Mouse (Mus musculus): Measurements from ENCODE around the gene Coro2b.

Gene Coro2b

GRCm38 (mm10) chr9:62437446-62437845, 99.4 kb downstream of the Coro2b start:
- no peak for DNase-seq

GRCm38 (mm10) chr9:62435613-62436318, 101.1 kb downstream of the Coro2b start:
- DNase-seq = peak; percentile 79 to 93

DNA sequence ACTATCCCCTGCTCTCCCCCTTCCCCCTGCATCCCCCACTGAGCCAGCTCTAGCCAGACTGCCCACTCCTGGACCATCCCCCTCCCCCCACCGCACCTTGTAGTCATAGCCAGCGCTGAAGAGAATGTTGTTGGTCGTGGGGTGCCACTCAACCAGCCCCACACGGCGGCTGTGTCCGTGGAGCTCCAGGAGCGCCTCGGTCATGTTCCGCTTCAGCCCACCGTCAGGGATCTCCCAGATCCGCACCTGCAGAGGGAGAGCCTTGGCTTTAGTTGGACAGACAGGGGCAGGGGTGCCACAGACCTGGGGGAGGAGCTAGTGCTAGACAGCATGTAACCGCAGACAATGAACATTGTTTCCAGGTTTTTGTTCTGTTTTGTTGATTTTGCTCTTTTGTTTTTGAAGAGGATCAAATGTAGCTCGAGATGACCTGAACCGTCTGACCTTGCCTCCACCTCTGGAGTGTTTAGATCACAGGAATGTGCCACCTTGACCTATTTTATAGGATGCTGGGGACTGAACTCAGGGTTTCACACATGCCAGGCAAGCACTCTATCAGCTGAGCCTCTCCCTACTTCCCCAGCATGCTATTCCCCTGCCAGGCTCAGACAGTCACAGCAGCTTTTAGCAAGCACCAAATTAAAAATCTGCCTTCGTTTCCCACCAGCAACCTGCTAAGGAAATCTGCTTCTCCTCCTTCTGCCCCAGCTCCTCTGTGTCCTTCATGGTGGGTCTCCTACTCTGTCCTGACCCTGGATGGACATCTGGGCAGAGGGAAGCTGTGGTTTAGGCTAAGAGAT, 104.4 kb downstream of the Coro2b start:
- no peak for DNase-seq

DNA sequence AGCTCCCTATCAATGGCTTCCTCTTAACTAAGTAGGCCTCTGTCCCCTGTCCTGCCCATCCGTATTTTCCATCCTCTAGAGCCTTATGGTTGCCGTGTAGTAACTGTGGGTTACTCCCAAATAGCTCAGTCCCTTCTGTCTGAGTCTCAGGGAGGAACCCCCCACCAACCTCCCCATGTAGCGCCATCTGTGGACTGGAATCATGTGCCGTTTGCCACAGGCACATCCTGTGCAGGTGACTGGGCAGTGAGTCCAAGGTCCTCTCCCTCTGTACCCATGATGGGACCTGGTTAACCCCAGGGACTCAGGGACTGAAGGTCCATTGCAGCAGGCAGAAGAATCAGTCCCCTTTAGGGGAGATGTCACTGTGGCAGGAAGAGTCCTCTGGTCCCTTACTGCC, 106.1 kb downstream of the Coro2b start:
- DNase-seq = peak in 1 of 2 experiments; percentile 62

DNA sequence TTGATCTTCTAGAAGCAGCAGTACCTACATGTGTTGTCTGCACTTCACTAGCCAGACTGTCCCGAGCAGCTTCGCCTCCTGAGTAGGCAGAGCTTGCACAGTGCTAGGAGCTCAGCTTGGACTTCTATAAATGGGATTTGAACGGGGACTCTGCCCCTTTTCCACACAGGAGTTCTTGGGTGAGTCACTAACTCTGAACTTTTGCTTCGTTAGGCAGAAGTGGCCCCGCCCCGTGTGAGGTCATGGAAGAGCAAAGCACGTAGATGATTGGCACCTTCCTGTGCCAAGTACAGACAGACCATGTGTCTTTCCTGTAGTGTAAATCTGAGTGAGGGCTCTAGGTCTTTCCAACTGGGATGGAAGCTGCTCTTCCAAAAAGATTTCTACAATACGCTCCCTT, 109.8 kb downstream of the Coro2b start:
- peak; percentile 79 to 85 for DNase-seq

DNA sequence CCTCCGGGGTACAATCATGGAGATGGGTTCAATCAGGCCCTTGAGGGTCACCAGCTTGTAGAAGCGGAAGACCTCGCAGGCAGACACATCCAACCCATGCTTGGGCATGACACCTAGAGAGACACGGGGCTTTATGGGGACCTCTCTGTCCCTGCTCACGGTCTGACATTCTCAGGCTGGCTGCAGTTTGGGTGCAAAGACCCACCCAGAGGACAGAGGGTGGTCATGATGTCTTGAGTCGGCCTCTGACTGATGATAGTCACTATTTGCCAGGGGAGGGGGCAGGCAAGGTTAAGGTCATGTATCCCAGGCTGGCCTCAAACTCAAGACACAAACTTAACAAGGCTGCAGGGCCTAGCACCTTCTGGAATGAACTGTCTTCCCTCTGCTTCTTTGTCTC, 110.3 kb downstream of the Coro2b start:
- no peak for DNase-seq

- DNase-seq = peak; percentile 28 to 55
These were observed 110.8 kb downstream of the Coro2b start for GRCm38 (mm10) chr9:62426021-62426420.

DNA sequence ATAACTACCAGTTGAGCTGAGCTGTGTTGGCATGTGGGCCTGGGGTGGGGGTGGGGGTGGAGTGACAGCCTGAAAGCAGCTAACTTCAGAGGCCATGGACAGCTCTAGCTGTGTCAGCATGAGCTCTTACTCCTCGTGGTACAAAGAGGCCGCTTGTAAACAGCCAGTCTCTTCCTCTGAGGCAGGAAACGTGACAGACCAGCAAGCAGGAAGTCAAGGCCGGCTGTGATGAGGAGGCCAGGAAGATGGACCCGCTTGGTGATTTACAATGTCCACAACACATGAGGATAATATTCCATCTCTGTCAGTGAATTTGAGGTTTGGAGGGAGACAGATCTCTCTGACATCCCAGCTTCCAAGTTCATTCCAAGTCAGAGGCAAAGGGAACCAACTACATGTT, 111.6 kb downstream of the Coro2b start:
- peak; percentile 50 to 58 for DNase-seq

GRCm38 (mm10) chr9:62423871-62424270, 113.0 kb downstream of the Coro2b start:
- no peak for DNase-seq

GRCm38 (mm10) chr9:62422926-62423325, 113.9 kb downstream of the Coro2b start:
- no peak for DNase-seq

GRCm38 (mm10) chr9:62421911-62422310, 114.9 kb downstream of the Coro2b start:
- DNase-seq = no peak

GRCm38 (mm10) chr9:62421027-62421426, 115.8 kb downstream of the Coro2b start:
- DNase-seq = peak; percentile 92

GRCm38 (mm10) chr9:62420261-62420917, 116.5 kb downstream of the Coro2b start:
- DNase-seq = peak; percentile 45 to 63

- DNase-seq = no peak
These were observed 118.1 kb downstream of the Coro2b start for GRCm38 (mm10) chr9:62418742-62419141.

GRCm38 (mm10) chr9:62407357-62408146, 129.3 kb downstream of the Coro2b start:
- DNase-seq = peak in 1 of 2 experiments; percentile 50

DNA sequence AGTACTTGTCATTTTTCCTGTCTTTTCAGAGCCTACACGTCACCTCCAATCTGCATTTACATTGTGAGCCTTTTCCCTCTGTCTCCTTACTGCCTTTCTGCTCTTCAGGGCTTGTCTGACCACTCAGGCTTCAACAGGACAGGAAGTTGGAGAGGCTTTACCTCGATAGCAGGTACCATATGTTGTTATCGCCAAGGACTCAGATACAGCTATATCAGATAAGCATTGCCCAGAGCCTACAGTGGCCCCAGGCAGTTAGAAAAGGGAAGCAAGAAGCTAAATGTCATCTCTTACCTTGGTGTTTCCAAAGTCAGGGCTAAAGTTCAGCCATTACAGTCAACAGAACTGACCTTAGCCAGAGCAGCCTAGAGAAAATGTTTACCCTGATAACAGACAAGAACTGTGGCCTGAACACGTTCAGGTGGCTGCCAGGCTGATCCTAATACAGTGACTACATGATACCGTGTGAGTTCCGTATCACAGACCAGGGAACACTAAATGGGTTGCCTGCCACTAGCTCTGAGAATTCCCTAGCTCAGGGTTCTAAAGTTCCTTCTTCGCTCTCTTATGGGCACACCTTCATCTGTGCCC, 130.3 kb downstream of the Coro2b start:
- no peak for DNase-seq

DNA sequence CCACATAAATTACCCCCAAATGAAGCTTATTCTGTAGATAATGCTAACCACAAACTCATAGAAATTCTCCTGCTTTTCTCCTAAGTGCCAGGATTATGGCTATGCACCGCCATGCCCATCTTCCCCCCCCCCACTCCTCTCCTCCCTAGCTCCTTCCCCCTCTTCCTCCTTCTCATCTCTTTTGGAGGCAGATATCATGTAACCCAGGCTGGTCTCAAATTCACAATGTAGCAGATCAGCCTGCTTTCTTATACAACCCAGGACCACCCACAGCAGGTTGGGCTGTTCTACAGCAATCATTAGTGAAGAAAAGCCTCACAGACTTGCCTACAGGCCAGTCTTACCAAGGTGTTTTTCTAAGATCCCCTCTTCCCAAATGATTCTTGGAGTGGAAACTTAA, 135.3 kb downstream of the Coro2b start:
- DNase-seq = no peak

GRCm38 (mm10) chr9:62400531-62401170, 136.2 kb downstream of the Coro2b start:
- no peak for DNase-seq

- DNase-seq = no peak
These were observed 142.7 kb downstream of the Coro2b start for GRCm38 (mm10) chr9:62394163-62394562.

DNA sequence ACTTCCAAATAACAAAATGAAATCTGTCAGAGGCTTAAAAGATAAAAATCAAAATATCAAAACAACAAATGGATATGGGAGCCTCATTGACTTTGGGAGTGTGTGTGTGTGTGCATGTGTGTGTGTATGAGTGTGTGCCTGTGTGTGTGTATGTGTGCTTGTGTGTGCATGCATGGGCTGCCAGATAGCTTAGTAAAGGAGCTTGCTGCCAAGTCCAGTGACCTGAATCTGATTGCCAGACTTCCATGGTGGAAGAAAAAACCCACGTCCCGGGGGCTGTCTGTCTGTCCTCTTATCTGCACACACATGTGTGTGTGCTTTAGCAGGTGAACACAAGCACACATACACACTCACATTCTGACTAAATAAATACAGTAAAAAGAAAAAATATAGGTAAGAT, 143.3 kb downstream of the Coro2b start:
- no peak for DNase-seq

GRCm38 (mm10) chr9:62389735-62390134, 147.1 kb downstream of the Coro2b start:
- DNase-seq = no peak
